Mouse (Mus musculus): ENCODE measurements around the gene Pla2g4a.
"Not testable (repeated sequence)": the region's sequence is repeated elsewhere in the genome, so short reads cannot be mapped to it uniquely, and the experiment has no call there.

Pla2g4a gene

DNA sequence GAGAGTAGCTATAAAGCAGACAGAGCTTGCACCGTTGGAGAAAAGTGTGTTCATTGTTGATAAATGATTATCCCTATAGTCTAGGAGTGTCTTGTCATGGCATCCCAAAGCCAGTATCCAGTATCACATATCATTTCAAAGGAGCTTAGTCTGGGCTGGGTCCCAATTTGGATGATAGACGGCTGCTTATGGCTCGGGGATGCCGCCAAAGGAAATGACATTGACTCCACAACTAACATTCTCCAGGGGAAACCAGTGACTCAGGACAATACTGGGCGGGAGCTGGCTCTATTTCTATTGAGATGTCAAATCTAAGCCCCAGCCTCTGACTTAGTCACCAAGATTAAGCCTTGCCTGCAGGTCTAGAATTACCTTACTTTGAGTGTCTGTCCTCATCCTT lies 31.9 kb downstream of the Pla2g4a start:
- no peak for DNase-seq

DNA sequence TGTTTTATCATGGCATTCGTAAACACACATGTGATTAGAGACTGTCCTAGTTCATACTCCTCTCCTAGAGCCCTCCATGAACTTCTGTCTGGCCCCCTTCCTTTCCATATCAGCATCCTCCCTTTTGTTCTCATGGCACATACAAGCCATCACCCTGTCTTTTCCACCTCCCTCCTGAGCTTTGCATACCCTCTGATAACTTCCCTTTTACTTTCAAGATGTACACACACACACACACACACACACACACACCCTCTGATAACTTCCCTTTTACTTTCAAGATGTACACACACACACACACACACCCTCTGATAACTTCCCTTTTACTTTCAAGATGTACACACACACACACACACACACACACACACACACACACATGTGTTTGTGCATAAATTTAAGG lies 37.4 kb downstream of the Pla2g4a start:
- not testable (repeated sequence) for DNase-seq

DNA sequence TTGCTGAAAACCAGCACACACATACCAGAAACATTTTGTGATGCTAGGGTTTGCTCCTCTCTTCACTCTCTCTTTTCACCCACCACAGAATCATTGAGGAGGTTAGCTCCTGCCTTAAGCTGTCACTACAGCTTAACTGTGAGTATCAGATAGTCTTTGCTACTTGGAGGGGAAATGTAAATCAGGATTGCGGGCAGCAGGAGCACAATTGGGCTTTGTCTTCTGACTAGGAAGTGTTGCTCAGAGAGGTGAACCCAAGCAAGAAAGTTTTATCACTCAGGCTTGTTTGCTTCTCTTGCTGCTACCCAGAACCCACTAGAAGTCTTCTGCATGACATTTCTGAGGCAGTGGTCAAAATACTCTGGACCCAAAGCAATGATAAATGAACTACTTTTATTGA lies 38.9 kb downstream of the Pla2g4a start:
- DNase-seq, result no peak

- DNase-seq, result no peak
These were observed 39.8 kb downstream of the Pla2g4a start for GRCm38 (mm10) chr1:149921325-149921724.

DNA sequence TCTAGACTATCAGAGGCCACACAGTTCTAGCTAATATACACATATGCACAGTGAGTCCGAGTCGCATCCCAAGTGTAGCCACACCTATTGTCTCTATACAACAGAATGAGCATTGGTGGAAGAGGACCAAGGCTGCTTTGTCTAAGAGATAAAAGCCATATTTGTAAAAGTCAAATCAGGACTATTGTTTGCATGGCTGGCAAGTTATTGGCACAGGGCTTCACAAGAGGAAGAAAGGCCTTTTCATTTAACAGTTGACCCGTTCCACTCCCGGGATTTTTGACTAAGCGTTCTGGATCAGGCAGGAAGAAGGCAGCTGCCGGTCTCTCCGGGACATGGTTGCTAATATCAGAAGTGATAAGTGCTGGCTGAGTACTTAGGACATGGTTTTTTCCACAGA lies 41.8 kb downstream of the Pla2g4a start:
- no peak for DNase-seq

GRCm38 (mm10) chr1:149912984-149913383 lies 48.1 kb downstream of the Pla2g4a start:
- no peak for DNase-seq

DNA sequence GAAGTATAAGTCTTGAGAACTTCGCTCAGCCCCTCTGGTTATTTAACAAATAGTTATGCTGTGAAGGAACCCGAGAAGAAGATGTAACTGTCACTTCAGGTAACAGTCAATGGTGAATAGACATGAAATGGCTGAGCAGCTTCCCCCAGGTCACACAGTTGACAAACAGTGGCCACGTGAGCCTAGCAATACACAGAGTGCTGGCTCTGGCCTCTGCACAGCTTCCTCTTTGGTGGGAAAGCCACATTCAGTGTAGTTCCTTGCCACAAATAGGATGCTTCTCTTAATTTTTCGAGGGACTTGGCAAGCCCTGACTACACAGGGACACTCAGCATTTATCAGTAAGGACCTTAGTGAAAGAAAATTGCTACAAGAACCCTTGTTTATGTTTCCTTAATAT lies 50.0 kb downstream of the Pla2g4a start:
- DNase-seq, result no peak

GRCm38 (mm10) chr1:149898001-149898625 lies 63.0 kb downstream of the Pla2g4a start:
- DNase-seq, result no peak

DNA sequence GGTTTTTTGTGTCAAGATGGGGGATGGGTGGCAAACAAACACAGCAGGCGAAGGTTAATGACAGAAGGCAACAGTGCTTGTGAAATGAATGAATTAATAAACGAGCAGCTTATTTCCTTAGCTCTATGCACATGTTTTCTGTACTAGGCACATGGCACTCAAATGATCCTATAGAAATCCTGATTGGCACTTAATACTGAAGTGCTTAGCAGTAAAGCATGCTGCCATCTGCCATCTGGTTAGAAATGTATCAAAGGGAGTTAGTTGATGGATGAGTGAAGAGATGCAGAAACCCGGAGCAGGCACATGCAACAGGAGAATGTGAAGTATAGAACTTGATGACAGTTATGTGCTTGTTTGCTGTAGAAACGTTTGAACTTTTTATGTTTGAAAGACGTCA lies 64.5 kb downstream of the Pla2g4a start:
- DNase-seq, result no peak

GRCm38 (mm10) chr1:149894940-149895339 lies 66.2 kb downstream of the Pla2g4a start:
- DNase-seq, result no peak

- DNase-seq, result no peak
These were observed 67.2 kb downstream of the Pla2g4a start for GRCm38 (mm10) chr1:149893903-149894302.

DNA sequence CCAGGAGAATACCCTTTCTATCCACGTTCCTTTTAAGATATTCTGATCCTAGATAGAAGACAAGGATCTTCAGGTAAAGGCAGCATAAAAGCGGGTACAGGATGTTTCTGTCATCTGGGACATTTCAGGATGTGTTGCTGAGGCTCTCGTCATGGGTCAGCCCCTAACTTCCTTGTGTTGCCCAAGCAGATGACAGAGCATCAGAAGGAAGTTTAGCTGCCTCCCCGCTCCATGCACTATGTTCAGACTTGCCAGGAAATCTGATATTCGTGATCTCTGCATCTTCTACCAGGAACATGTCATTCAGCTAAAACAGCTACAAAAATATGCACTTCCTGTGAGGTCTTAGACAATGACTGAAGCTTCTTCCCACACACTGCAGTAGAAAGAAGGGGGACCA lies 70.0 kb downstream of the Pla2g4a start:
- no peak for DNase-seq

DNA sequence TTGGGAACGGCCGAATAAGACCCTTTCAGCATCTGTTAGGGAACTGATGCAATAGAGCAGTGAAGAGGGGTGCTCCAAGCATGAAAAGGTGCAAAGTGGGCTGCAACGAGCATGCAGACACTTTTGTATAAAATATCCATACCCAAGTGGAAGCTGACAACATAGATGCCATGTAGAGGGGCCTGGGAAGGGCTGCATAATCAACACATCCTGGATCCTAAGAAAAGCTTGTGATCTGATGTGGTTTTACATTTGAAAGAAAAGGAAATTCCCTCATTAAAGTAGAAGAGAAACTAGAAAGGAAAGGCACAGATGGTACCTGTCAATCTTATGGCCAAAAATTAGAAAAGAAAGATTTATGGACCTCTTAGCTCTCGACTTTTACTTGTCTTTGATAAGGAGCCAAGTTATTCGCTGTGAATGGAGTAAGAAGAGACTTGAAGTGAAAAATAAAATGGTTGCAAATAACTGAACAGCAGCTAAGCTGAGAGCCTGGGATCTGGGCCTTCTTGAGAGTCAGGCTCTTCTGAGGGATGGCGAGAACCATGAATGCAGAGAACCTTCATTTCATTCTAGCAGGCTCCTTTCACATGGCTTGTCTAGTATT lies 78.6 kb downstream of the Pla2g4a start:
- no peak for DNase-seq

GRCm38 (mm10) chr1:149878175-149878574 lies 82.9 kb downstream of the Pla2g4a start:
- DNase-seq, result no peak

- no peak for DNase-seq
These were observed 84.6 kb downstream of the Pla2g4a start for GRCm38 (mm10) chr1:149876502-149876901.

GRCm38 (mm10) chr1:149871625-149872024 lies 89.5 kb downstream of the Pla2g4a start:
- no peak for DNase-seq

DNA sequence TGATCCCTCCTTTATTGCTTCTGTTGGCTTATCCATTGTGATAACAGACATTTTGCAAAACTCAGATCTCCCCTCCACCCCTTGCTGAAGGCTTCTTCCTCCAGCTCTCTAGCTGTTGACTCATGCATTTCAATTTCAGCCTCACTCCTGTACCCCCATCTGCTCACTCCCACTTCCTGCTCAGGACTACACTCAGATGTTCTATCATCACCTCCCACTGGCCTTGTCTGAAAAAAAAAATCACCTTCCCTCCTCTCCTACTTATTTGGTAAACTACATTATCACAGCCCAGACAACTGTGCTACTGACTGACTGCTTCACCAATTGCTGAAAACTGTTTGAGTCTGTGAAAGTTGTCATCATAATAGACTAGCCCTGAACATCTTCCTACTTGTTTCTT lies 93.8 kb downstream of the Pla2g4a start:
- no peak for DNase-seq

DNA sequence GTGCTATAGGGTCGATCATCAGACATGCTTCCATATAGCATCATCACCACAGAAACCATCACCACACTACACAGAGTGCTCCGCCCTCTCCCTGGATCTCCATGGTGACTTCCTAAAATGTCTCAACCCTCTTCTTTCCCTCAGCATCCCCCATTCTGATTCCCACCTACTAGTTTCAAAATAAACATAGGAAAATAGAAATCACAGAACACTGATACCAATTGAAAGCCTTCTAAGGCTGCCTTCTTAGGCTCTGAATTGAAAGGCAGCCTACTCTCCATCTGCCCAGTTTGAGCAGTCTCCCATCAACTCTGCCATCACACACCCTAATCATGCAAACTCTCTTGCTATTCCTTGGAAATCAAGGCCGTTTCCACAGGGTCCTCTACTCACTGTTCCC lies 94.9 kb downstream of the Pla2g4a start:
- no peak for DNase-seq

DNA sequence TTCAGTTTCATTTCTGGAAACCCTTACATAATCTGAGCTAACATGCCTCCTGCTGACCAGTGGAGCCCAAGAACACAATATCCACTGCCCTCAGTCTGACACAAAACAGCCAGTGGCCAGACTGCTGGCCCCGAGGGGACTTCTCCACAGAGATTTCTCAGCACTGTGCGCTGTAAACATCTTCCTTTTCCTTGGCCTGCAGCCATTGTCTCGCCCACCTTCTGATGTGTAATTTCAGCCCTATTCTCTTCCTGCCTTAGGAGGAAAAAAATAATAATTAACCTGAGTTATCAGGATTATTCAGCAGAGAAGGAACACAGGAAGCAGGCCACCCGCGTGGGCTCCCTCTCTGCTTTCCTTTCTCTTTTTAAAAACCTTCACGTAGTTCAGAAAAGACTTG lies 98.3 kb downstream of the Pla2g4a start:
- peak in 1 of 2 experiments; percentile 2 for DNase-seq

DNA sequence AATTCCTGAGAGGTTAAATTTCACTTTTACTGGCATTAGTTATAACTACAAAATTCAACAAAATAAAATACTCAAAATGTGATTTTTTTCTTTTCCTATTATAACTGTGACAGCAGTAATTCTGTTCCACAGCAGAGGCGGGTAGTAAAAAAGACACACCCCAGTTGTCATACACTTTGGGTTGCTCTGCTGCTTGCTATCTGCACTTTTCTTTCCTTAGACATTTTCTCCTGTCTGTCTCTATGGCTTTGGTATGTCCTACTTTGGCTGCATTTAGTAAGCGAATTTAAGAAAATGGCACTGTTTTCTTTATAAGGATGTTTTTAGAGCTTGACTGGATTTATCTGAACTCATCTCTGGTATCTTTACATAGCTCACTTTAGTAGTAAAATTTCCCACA lies 98.9 kb downstream of the Pla2g4a start:
- no peak for DNase-seq

DNA sequence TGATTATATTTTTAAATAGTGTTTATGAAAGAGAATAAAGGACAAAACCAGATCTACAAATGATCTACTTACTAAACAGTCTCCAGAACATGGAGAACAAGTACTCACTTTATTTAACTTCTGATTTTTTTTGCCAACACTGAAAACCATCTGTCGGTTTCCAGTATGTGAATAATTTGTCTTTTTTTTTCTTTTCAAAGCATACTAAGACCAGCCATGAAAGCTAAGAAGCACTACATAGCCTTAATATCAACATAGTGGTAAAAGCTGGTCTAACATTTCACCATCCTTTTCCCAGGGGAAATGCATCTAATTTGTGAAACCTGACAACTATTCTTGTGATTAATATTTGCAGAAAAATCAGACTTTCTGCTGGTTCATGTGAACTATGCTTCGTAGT lies 99.5 kb downstream of the Pla2g4a start:
- DNase-seq, result no peak

GRCm38 (mm10) chr1:149858734-149859133 lies 102.4 kb downstream of the Pla2g4a start:
- DNase-seq, result no peak

DNA sequence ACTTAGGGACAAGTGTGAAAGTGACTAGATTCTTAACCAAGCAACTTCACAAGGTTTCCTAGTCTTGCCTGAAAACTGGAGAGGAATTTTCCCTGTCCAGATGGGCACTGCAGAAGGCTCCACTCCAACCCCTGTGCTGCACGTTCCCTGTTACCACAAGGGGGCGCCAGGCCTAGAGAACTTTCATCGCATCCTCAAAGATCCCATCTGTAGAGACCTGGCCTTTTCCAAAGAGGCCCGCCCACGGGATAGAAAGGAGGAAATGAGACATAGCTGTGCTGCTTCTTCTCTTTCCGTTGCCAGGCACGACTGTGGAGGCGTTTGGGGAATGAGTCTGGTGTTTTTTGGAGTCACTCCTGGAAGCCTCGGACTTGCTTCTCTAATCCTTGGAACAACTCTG lies 104.4 kb downstream of the Pla2g4a start:
- DNase-seq, result peak; percentile 13 to 26

- no peak for DNase-seq
These were observed 105.5 kb downstream of the Pla2g4a start for GRCm38 (mm10) chr1:149855581-149855980.

DNA sequence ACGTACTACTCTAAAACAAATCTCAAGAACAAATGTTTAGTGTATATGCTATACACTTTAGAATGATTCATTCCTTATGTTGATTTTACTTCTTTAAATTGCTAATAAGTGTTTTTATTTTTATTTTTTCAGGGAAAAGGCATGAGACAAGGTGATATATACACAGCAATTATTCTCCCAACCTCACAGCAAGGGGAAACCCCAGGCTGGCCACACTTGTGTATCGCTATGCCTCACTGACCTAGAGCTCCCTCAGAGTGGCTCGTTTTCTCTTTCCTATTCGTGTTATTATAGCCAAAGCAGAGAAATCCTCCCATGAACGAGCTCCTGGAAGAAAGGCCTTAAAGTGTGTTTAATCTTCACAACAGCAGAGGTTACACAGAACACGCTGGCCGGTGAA lies 106.2 kb downstream of the Pla2g4a start:
- DNase-seq, result no peak
